Mouse (Mus musculus): ENCODE measurements around the gene Ptbp3. TPM values are rescaled to one million over a fixed set of nuclear protein-coding genes. Genes with fewer than 3 reads are reported as not detected.

Gene Ptbp3
- polyA plus RNA-seq, 2 experiments from 2014 or later, result 86.1 to 97.5 TPM

- ATAC-seq, result no peak
These were observed 4.4 kb upstream of the Ptbp3 start for GRCm38 (mm10) chr4:59553576-59553975.

- ATAC-seq, result no peak
These were observed 3.7 kb upstream of the Ptbp3 start for GRCm38 (mm10) chr4:59552835-59553234.

GRCm38 (mm10) chr4:59551901-59552300, 2.7 kb upstream of the Ptbp3 start:
- ATAC-seq, result no peak

- no peak for ATAC-seq
These were observed 905 bp upstream of the Ptbp3 start for GRCm38 (mm10) chr4:59549977-59550560.

GRCm38 (mm10) chr4:59548560-59549174, 497 bp downstream of the Ptbp3 start:
- ATAC-seq, result peak; percentile 65

GRCm38 (mm10) chr4:59548011-59548559, 1.1 kb downstream of the Ptbp3 start:
- no peak for ATAC-seq

DNA sequence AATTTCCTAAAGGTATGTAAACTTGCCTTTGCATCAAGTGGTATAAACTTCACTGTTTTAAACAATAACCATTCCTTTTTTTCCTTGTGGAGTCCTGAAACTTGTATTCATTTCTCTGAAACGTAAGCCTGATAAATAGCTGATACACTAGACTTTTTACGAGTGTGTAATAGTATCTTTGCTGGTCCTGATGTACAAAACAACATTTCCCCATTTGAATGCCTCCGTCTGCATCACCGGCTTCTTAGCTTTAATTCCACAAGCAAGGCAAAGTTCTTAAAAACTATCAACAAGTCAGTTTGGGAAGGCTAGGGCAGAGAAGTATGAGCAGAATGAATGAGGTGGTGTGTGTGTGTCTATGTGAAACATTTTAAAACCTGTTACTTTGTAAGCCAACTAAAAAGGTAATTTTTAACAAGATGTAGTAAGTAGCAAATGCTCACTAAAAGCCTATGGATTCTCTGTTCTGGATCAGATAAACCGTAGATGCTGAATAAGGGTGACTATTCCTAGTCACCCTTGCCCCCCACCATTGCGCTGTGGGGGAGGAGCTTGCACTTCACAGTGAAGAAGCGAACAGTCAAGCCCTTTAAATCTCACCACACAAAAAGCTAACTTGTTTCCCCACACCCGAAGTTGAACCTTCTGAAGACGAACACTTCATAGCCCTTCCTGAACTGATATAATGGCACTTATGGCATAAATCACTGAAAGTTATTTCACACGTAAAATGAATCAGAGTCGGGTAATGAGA, 1.9 kb downstream of the Ptbp3 start:
- no peak for ATAC-seq

- peak; percentile 33 for ATAC-seq
These were observed 2.7 kb downstream of the Ptbp3 start for GRCm38 (mm10) chr4:59546285-59547071.

GRCm38 (mm10) chr4:59544654-59545053, 4.5 kb downstream of the Ptbp3 start:
- ATAC-seq, result no peak

DNA sequence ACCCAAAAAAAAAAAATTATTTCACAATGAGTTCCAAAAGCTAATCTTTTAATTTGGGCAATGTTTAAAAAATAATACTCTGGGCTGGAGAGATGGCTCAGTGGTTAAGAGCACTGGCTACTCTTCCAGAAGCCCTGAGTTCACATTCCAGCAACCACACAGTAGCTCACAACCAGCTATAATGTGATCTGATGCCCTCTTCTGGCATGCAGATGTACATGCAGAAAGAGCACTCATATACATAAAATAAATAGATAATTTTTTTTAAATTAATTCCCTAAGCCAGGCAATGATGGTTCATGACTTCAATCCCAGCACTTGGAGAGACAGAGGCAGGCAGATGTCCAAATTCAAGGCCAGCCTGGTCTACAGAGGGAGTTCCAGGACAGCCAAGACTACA, 6.2 kb downstream of the Ptbp3 start:
- no peak for ATAC-seq

GRCm38 (mm10) chr4:59536281-59536680, 12.9 kb downstream of the Ptbp3 start:
- no peak for ATAC-seq

GRCm38 (mm10) chr4:59535624-59536023, 13.5 kb downstream of the Ptbp3 start:
- ATAC-seq, result no peak

- no peak for ATAC-seq
These were observed 15.9 kb downstream of the Ptbp3 start for GRCm38 (mm10) chr4:59533268-59533667.

DNA sequence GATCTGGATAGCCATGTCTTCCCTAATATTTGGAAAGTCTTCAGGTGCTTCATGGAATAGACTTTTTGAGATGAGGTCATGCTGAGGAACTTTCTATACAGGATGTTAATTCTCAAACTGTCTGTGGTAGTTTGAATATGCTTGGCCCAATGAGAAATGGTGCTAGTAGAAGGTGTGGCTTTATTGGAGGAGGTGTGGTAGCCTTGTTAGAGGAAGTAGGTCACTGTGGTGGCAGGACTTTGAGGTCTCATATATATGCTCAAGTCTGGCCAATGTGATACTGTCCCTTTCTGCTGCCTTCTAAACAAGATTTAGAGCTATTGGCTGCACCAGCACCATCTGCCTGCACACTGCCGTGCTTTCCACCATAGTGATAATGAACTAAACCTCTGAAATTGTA, 18.0 kb downstream of the Ptbp3 start:
- peak; percentile 87 for ATAC-seq

- ATAC-seq, result no peak
These were observed 21.7 kb downstream of the Ptbp3 start for GRCm38 (mm10) chr4:59527470-59527869.

- no peak for ATAC-seq
These were observed 22.4 kb downstream of the Ptbp3 start for GRCm38 (mm10) chr4:59526728-59527127.

- no peak for ATAC-seq
These were observed 24.3 kb downstream of the Ptbp3 start for GRCm38 (mm10) chr4:59524875-59525274.

GRCm38 (mm10) chr4:59510321-59510720, 38.8 kb downstream of the Ptbp3 start:
- no peak for ATAC-seq

DNA sequence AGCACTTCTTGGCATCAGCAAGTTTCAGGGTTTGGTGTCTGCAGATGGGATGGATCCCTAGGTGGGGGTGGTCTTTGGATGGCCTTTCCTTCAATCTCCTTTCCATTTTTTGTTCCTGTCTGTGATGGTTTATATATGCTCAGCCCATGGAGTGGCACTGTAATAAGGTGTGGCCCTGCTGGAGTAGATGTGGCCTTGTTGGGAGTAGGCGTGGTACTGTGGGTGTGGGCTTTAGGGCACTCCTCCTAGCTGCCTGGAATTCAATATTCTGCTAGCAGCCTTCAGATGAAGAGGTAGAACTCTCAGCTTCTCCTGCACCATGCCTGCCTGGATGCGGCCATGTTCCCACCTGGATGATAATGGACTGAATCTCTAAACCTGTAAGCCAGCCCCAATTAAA, 39.6 kb downstream of the Ptbp3 start:
- no peak for ATAC-seq

DNA sequence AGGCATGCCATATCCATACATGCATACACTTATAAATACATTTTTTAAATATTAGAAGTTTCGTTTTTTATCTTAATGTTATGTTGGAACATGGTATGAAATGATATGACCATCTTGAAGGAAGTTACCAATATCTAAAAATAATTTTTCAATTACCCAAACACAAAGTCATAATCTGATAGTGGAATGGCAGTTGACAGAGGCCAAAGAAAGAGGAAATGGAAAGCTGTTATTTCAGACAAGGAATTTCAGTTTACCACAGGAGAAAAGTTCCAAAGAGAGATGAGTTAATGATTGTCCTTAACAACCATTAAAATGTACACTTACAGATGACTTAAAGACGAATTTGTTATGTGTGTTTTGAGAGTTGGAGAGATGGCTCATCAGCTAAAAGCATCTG, 41.4 kb downstream of the Ptbp3 start:
- ATAC-seq, result no peak

DNA sequence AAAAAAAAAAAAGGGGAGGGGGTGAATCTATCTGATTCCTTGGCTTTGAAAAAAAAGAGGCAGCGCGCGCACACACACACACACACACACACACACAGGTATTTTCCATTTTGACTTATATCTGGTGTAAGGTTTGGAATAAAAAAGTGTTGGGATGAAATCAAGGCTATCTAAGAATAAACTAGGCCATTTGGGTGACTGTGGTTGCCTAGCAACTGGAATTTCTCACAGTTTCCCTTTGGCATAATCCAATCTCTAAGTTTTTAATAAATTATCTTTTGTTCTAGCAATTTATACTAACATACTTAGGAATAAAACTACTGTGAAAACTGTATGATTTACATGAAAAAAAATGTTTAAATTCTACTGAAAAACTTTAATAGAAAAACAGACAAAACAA, 42.5 kb downstream of the Ptbp3 start:
- ATAC-seq, result no peak

DNA sequence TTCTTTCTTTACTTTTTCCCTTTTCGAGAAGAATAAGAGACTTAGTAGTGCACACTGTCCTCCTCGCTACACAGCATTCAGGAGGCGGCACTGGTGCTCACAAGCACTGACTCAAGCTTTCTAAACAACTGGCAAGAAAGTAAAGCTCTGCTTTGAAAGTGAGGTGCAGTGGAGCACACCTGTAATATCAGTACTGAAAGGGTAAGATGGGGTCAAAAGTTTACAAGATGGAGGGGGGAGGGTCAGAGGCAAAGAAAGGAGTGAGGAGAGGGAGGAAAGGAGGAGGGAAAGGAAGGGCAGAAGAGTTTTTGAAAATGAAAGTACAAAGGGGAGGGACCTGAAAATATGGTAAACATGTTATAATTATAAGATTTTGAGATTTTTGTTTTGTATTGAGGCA, 43.7 kb downstream of the Ptbp3 start:
- peak; percentile 63 for ATAC-seq

- ATAC-seq, result no peak
These were observed 58.1 kb downstream of the Ptbp3 start for GRCm38 (mm10) chr4:59491097-59491496.

All from CD4-positive, CD25-positive, alpha-beta regulatory T cell, adult 4 months (primary cell).